Mouse (Mus musculus) naive thymus-derived CD4-positive, alpha-beta T cell, adult 2 months (primary cell): ENCODE measurements around the gene Gm21943.
"Not testable (repeated sequence)": the region's sequence is repeated elsewhere in the genome, so short reads cannot be mapped to it uniquely, and the experiment has no call there.

ENCODE experiments used
- DNase-seq: peaks from one replicate; pipeline ENCODE4 v3.0.0-alpha.2; 2011; ENCODE audit warnings: low read depth

Gene Gm21943

DNA sequence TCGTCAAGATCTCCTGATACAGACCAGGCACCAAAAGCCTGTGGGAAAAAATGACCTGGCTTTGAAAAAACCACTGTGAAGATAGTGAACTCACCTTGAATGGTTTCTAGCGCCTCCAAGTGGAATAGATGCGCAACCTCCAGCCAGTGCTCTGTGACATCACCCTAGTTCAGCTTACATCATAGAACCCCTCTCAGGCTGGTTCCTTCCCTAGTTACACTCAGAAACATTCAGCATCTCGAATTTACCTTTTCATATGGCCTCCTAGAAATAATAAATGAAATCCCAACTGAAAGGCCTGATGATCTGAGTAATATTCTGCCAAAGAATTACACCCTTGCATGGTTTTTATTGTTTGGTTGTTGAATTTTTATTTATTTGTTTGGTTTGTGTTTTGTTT is at the start of gene Gm21943:
Gene Gm21943 (minus strand): TSS at position 101 of the 400 bp plus-strand sequence.
- DNase-seq = not testable (repeated sequence)
